Comparison of ENCODE assay signal across 8 mouse cellular contexts in genomic region chr11:29171959-29172391, GRCm38 (mm10). TPM values are rescaled to one million over a fixed set of nuclear protein-coding genes. Genes with fewer than 3 reads are reported as not detected.
DNase-seq lines count a peak whose midpoint lies in the region; ATAC-seq and TF ChIP-seq lines count a peak whose summit lies in the region.

No protein-coding gene starts in this region.

- peak overlapping the region; percentile 85 for H3K4me3 ChIP-seq in bone marrow macrophage, adult 2 months (ENCODE audit: insufficient read depth, low read length)
- H3K4me3 ChIP-seq in heart, embryonic 11.5 days (ENCODE audit: low read depth, low read length), result peak overlapping the region; percentile 92
- H3K4me3 ChIP-seq in kidney, postnatal 0 days (replicated peaks; ENCODE audit: low read depth, low read length), result peak overlapping the region; percentile 100
- H3K4me3 ChIP-seq in liver, embryonic 11.5 days (ENCODE audit: low read depth, low read length), result peak overlapping the region; percentile 96
- H3K4me3 ChIP-seq in myocyte, result peak overlapping the region; percentile 98

- no peaks in the 10 kb centered on the region for H3K9me3 ChIP-seq in heart, embryonic 11.5 days (replicated peaks; ENCODE audit: control insufficient read depth, low read length)
- H3K9me3 ChIP-seq in kidney, postnatal 0 days (replicated peaks; ENCODE audit: low read length), result no peaks in the 10 kb centered on the region
- H3K9me3 ChIP-seq in liver, embryonic 11.5 days (ENCODE audit: control insufficient read depth, low read length), result no peaks in the 10 kb centered on the region

- TF ChIP-seq POLR2A in bone marrow macrophage, adult 2 months (IDR thresholded peaks at IDR 0.05; ENCODE audit: borderline replicate concordance, low read depth, low read length), result no peak
- TF ChIP-seq POLR2A in myocyte (IDR thresholded peaks at IDR 0.05; ENCODE audit: insufficient read length, low read depth), result no peak

- ATAC-seq in erythroblast, adult 5-6 weeks (replicated peaks; ENCODE audit: low FRiP score, poor library complexity, severe bottlenecking), result peak; percentile 51
- ATAC-seq in heart, embryonic 11.5 days (replicated peaks; ENCODE audit: insufficient number of reproducible peaks, low FRiP score, low TSS enrichment), result peak; percentile 19
- peak; percentile 13 for ATAC-seq in kidney, postnatal 0 days (replicated peaks; ENCODE audit: low FRiP score, low read depth)
- ATAC-seq in liver, embryonic 11.5 days (replicated peaks; ENCODE audit: low FRiP score), result peak; percentile 26; the same call in 1 of the 2 replicates

- H3K27ac ChIP-seq in bone marrow macrophage, adult 2 months (ENCODE audit: insufficient read depth, low read depth, low read length), result peak overlapping the region; percentile 46
- peak overlapping the region; percentile 93 for H3K27ac ChIP-seq in heart, embryonic 11.5 days (ENCODE audit: low read depth, low read length)
- H3K27ac ChIP-seq in kidney, postnatal 0 days, result peak overlapping the region; percentile 100
- peak overlapping the region; percentile 96 for H3K27ac ChIP-seq in liver, embryonic 11.5 days (ENCODE audit: low read depth, low read length)

- peak overlapping the region; percentile 61 for H3ac ChIP-seq in myocyte (ENCODE audit: control insufficient read depth, insufficient read length)

- DNase-seq in A20 (ENCODE audit: low read depth, low spot score), result peak; percentile 77
- DNase-seq in kidney, postnatal 0 days (ENCODE audit: low spot score), result peak; percentile 34
- peak; percentile 48 for DNase-seq in liver, embryonic 11.5 days (ENCODE audit: low spot score)
- DNase-seq in spleen, postnatal 4 days (ENCODE audit: low spot score in 2 of 2), result peak; percentile 42 to 73

- H3K9ac ChIP-seq in heart, embryonic 11.5 days (ENCODE audit: low read depth, low read length), result peak overlapping the region; percentile 69
- H3K9ac ChIP-seq in kidney, postnatal 0 days (ENCODE audit: low read depth, low read length), result peak overlapping the region; percentile 100
- peak overlapping the region; percentile 100 for H3K9ac ChIP-seq in liver, embryonic 11.5 days (ENCODE audit: low read depth, low read length)

- H3K4me1 ChIP-seq in bone marrow macrophage, adult 2 months (ENCODE audit: control insufficient read depth, insufficient read depth, low read length), result peaks cover 7% of the 10 kb centered on the region
- H3K4me1 ChIP-seq in heart, embryonic 11.5 days (ENCODE audit: control insufficient read depth, insufficient read depth, low read length), result peaks cover 5% of the 10 kb centered on the region; the same call in 1 of the 2 replicates
- peaks cover 8% of the 10 kb centered on the region for H3K4me1 ChIP-seq in kidney, postnatal 0 days (replicated peaks; ENCODE audit: insufficient read depth, low read length)
- H3K4me1 ChIP-seq in liver, embryonic 11.5 days (replicated peaks; ENCODE audit: control insufficient read depth, insufficient read depth, low read length), result peaks cover 6% of the 10 kb centered on the region

- TF ChIP-seq CTCF in bone marrow macrophage, adult 2 months (IDR thresholded peaks at IDR 0.05; ENCODE audit: low read depth, low read length), result no peak
- no peak for TF ChIP-seq CTCF in kidney, postnatal 0 days (IDR thresholded peaks at IDR 0.05; ENCODE audit: low read depth)

- peaks cover 39% of the 10 kb centered on the region for H3K79me2 ChIP-seq in myocyte (ENCODE audit: control insufficient read depth, insufficient read depth)

- H3K4me2 ChIP-seq in heart, embryonic 11.5 days, result peak overlapping the region; percentile 78
- H3K4me2 ChIP-seq in kidney, postnatal 0 days (ENCODE audit: low read length), result peak overlapping the region; percentile 81
- H3K4me2 ChIP-seq in liver, embryonic 11.5 days, result peak overlapping the region; percentile 83
- peak overlapping the region; percentile 95 for H3K4me2 ChIP-seq in myocyte (ENCODE audit: low read depth)

- H3K36me3 ChIP-seq in heart, embryonic 11.5 days (ENCODE audit: control insufficient read depth, insufficient read depth, low read length), result no peaks in the 10 kb centered on the region
- no peaks in the 10 kb centered on the region for H3K36me3 ChIP-seq in kidney, postnatal 0 days (ENCODE audit: insufficient read depth, low read length)
- no peaks in the 10 kb centered on the region for H3K36me3 ChIP-seq in liver, embryonic 11.5 days (ENCODE audit: control insufficient read depth, insufficient read depth, low read length)
- H3K36me3 ChIP-seq in myocyte (ENCODE audit: control insufficient read depth, insufficient read depth), result no peaks in the 10 kb centered on the region

- H3K27me3 ChIP-seq in heart, embryonic 11.5 days (ENCODE audit: control insufficient read depth, insufficient read depth, low read length), result no peaks in the 10 kb centered on the region
- H3K27me3 ChIP-seq in kidney, postnatal 0 days (ENCODE audit: insufficient read depth, low read length), result no peaks in the 10 kb centered on the region
- no peaks in the 10 kb centered on the region for H3K27me3 ChIP-seq in liver, embryonic 11.5 days (replicated peaks; ENCODE audit: control insufficient read depth, insufficient read depth, low read length)
- H3K27me3 ChIP-seq in myocyte (ENCODE audit: control insufficient read depth, insufficient read depth, insufficient read length), result no peaks in the 10 kb centered on the region

- WGBS in heart, embryonic 11.5 days (ENCODE audit: insufficient replicate concordance), result under 1% methylated on average over 34 of the region's 34 CpGs
- under 1% methylated on average over 34 of the region's 34 CpGs for WGBS in kidney, postnatal 0 days
- WGBS in liver, embryonic 11.5 days, result under 1% methylated on average over 34 of the region's 34 CpGs

TF ChIP-seq in myocyte, 11 proteins besides CTCF, POLR2A, EP300 and RAD21:
- TF ChIP-seq POLR2AphosphoS2 (IDR thresholded peaks at IDR 0.05; ENCODE audit: insufficient read length, low read depth) (peak; percentile 20), E2F4 (IDR thresholded peaks at IDR 0.05; ENCODE audit: insufficient read depth) (peak; percentile 27), SRF (IDR thresholded peaks at IDR 0.05; ENCODE audit: control insufficient read depth, insufficient read length, low read depth) (no peak)

RNA-seq across cellular contexts. Expression of gene Ppp4r3b, which starts 0.7 kb away (rescaled TPM):
- 42.5 and 49.7 TPM in 2 replicates for polyA plus RNA-seq in bone marrow macrophage, adult 2 months (2012; ENCODE audit: insufficient read depth, insufficient read length, missing spikeins)
- total RNA-seq in erythroblast, adult 5-6 weeks (2015; ENCODE audit: low replicate concordance), result 118 and 121 TPM in 2 replicates
- 120 and 127 TPM in 2 replicates for total RNA-seq in erythroblast, adult 5-6 weeks (2017; ENCODE audit: low replicate concordance)
- 42.3 and 47.3 TPM in 2 replicates for polyA plus RNA-seq in heart, embryonic 11.5 days (2014; fragmentation: Nextera tagmentation; extraction: Ambion mirVana)
- polyA plus RNA-seq in kidney, postnatal 0 days (2015; fragmentation: Nextera tagmentation; extraction: Ambion mirVana), result 75.6 and 83.6 TPM in 2 replicates
- 74.1 and 78.8 TPM in 2 replicates for polyA plus RNA-seq in liver, embryonic 11.5 days (2014; fragmentation: Nextera tagmentation; extraction: Ambion mirVana)
- 6.0 TPM for polyA plus RNA-seq in myocyte (2012; fragmentation: generic; extraction: Trizol)

RNA-seq across cellular contexts. Expression of gene Pnpt1, which starts 41.4 kb away (rescaled TPM):
- 22.5 and 24.9 TPM in 2 replicates for polyA plus RNA-seq in bone marrow macrophage, adult 2 months (2012; ENCODE audit: insufficient read depth, insufficient read length, missing spikeins)
- total RNA-seq in erythroblast, adult 5-6 weeks (2015; ENCODE audit: low replicate concordance), result 23.1 and 36.8 TPM in 2 replicates
- total RNA-seq in erythroblast, adult 5-6 weeks (2017; ENCODE audit: low replicate concordance), result 17.1 and 20.4 TPM in 2 replicates
- polyA plus RNA-seq in heart, embryonic 11.5 days (2014; fragmentation: Nextera tagmentation; extraction: Ambion mirVana), result 49.1 and 51.7 TPM in 2 replicates
- 36.1 and 37.3 TPM in 2 replicates for polyA plus RNA-seq in kidney, postnatal 0 days (2015; fragmentation: Nextera tagmentation; extraction: Ambion mirVana)
- polyA plus RNA-seq in liver, embryonic 11.5 days (2014; fragmentation: Nextera tagmentation; extraction: Ambion mirVana), result 60.4 and 72.3 TPM in 2 replicates
- polyA plus RNA-seq in myocyte (2012; fragmentation: generic; extraction: Trizol), result 5.2 TPM

Comparison
In these comparisons a context has a peak if more than half of its experiments do, and no peak if none do; other contexts are left out.
1. Peak in every context shown above with its lines: DNase-seq, ATAC-seq, H3K4me3 ChIP-seq and H3K27ac ChIP-seq.
2. H3K27ac ChIP-seq: peak in every context shown above with its lines; median percentile 100 in kidney, postnatal 0 days; 96 in liver, embryonic 11.5 days; 93 in heart, embryonic 11.5 days; 46 in bone marrow macrophage, adult 2 months.